Mouse (Mus musculus) kidney, adult 2 months (tissue): ENCODE measurements around the gene 6820408C15Rik.

Source experiments
- CTCF ChIP-seq: fragments of 200-500 bp; conservative IDR thresholded peaks from 2 replicates; pipeline ENCODE4 v1.5.1; 2011; ENCODE audit warnings: low read depth, mild to moderate bottlenecking, control low read depth, low read length, moderate library complexity, mixed read lengths; ENCODE audit not compliant: insufficient read depth, insufficient read length
- POLR2A ChIP-seq: fragments of 200-500 bp; IDR thresholded peaks from one replicate; pipeline ENCODE4 v1.6.1; 2011; ENCODE audit warnings: low read depth, low read length, control low read depth

DNA sequence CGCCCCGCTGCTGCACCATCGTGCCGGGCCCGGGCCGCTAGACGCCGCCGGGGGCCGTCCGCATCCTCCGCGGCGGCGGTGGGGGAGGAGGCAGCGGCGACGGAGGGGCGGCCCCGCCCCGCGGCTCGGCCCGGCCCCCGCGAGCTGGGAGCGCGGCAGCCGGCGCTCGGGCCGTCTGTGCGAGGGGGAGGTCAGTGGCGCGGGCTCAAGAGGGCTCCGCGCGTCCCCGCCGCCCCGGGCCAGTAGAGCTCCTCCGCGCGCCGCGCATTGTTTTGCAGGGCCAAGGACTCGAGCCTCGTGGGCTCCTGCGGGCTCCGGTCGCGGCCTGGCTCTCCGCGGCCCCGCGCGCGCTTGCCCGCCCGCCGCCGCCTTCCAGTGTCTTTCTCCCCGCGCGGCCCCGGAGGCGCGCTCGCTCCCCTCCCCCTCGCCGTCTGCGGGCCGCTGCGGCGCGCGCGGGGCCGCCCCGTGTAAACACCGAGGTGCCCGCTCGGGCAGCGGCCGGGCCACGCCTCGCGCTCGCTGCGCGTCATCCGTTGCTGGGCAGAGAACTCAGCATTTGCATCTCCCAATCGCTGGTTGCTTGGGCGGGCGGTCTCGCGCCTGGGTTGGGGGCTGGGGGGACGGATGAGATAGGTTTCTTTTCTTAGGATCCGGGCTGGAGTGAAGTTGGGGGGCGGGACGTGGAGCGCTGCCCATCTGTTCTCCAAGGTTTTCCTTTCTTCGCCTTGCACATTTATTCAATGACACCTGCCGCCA, 17.5 kb upstream of the 6820408C15Rik start, which contains the start of gene Sox12:
- TF ChIP-seq CTCF: no peak
- no peak for TF ChIP-seq POLR2A
